Mouse (Mus musculus): ENCODE data around the gene Rnf121. TPM values are rescaled to one million over a fixed set of nuclear protein-coding genes. Genes with fewer than 3 reads are reported as not detected.
A peak's percentile ranks its signal among the peaks of the same experiment; 100 is the strongest.
"Not testable (repeated sequence)": the region's sequence is repeated elsewhere in the genome, so short reads cannot be mapped to it uniquely, and the experiment has no call there.

Gene Rnf121
- total RNA-seq, 2 experiments from 2014 or later = 20.6 to 27.5 TPM

DNA sequence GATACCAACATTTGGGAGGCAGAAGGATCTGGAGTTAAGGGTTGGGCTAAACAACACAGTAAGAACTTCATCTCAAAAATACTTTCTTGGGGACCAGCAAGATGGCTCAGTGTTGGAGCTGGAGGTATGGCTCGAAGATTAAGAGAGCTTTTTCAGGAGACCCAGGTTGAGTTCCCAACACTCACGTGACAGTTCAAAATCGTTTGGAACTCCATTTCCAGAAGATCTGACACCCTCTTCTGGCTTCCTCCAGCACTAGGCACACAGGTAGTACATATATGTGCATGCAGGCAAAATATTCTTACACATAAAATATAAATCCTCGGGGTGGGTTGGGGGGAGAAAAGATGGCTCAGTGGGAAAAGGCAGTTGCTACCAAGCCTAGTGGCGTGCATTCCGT, 1.1 kb upstream of the Rnf121 start:
- no peak for DNase-seq (ENCODE audit: low spot score)

DNA sequence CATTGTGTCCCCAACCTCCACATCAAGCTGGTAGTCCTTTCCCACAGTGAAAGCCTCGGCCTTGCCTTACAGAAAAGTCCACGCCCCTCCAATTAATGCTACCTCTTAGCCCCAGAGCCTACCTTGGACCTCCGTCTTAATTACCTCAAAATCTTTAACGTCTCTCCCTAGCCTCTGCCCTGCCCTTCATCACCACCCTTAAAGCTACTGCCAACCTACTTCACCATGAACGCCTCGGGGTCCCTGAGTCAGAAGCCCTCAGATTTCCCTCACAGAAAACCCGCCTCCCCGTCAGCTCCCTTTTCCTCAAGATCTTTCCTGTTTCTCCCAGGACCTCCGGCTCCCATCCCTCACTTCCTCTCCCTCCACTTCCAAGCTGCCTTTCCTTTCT, 619 bp downstream of the Rnf121 start:
- DNase-seq (ENCODE audit: low spot score) = no peak

DNA sequence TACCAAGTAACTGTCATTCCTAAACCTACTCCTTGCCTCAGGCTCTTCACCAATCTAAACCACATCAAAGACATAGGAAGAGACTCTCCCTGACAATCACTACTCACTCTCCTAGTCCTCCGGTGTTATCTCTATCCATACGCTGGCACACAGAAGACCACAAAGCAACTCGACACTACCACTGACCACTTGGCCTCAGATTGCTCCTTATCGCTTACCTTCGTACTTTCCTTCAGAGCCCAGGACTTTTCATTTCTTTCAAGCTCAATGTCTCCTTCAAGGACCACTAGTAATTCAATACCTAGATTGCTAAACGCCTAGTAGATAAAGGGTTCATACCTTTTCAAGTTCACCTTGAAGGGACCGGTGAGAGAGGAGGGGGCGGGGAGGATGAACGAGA, 1.4 kb downstream of the Rnf121 start:
- no peak for DNase-seq (ENCODE audit: low spot score)

DNA sequence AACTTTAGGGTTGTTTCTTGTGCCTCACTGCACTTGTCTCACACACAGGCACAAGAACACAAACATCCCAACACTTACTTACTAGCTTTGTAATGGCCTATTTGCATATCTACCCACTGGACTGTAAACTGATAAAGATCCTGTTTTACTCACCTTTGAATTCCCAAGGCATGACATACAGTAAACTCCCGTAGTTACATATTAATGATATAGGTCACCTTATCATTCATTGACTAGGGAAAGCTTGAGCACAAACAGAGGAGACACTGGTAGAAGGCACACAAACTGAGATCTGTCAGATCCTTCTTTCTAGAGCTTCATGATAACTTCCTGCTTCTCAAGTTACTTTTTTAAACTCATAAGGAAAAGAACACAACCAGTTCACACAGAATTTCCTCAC, 3.1 kb downstream of the Rnf121 start:
- no peak for DNase-seq (ENCODE audit: low spot score)

DNA sequence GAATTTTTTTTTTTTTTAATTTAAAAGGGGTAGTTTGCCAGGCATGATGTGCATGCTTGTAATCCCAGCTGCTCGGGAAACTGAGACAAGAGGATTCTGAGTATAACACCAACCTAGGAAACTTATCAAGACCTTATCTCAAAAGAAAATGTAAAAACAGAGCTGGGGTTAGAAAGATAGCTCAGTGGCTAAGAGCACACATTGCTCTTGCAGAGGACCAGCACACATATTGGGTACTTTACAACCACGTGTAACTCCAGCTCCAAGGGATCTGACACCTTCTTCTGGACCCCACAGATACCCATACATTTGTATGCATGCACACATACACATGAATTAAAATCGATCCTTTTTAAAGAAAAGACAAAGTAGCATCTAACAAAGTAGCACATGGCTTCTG, 3.9 kb downstream of the Rnf121 start:
- no peak for DNase-seq (ENCODE audit: low spot score)

DNA sequence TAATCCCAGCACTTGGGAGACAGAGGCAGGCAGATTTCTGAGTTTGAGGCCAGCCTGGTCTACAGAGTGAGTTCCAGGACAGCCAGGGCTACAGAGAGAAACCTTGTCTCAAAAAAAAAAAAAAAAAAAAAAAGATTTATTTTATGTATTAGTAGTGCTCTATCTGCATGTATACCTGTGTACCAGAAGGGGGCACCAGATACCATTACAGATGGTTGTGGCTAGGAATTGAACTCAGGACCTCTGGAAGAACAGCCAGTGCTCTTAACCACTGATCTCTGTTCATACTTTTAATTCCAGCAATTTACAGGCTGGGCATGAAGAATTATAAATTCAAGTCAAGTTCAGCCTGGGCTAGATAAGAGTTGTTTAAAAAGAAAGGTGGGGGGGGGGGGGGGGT, 16.7 kb downstream of the Rnf121 start:
- not testable (repeated sequence) for DNase-seq (ENCODE audit: low spot score)

DNA sequence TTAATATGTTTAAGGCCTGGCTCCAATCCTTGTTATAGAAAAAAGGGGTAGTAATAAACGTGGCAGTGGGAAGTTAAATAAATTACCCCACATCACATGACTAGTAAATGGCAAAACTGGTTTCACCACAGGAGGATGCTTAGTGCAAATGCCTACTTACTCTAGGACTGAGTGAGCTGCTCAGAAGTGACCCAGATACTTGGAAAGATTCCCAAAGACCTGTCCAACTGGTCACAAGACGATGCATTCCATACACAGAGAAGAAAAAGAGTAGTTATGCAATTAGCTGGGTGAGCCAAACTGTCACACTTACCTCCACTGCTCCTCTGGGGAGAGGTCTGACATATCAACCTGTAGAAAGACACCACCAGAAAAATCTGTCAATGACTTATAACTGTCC, 23.0 kb downstream of the Rnf121 start:
- no peak for DNase-seq (ENCODE audit: low spot score)

DNA sequence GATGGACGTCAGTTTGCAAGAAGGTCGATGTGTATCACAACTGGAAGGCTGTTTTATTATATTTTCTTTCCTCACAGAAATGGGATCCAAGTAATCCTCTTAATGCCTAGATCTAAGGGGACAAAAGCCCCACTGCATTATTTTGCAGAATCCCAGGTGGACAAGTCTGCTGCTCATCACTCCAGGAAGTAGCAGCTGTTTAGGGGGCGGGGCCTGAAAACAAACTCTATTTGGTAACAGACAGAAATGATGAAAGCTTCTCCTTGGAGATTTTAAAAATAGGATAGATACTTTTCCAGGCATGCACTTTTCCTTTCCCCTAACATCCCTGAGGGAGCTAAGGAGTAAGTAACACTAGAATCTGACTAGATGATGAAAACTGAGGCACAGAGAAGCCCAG, 28.0 kb downstream of the Rnf121 start:
- no peak for DNase-seq (ENCODE audit: low spot score)

DNA sequence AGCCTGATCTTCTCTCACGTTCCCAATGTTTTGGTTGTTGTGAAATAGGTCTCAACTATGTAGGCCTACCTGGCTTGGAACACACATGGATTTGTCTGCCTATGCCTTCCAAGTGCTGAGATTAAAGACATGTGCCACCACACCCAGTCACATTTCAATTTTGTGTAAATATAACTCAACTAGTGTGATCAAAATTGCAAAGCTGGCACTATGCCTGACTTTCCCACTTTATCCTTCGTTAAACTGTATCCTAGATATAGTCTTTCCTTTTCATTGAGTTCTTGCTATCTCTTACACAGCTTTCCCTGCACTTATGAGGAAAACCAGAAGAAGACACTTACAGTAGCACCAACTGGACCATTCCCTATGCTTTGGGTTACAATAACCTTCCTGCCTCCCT, 29.7 kb downstream of the Rnf121 start:
- no peak for DNase-seq (ENCODE audit: low spot score)

DNA sequence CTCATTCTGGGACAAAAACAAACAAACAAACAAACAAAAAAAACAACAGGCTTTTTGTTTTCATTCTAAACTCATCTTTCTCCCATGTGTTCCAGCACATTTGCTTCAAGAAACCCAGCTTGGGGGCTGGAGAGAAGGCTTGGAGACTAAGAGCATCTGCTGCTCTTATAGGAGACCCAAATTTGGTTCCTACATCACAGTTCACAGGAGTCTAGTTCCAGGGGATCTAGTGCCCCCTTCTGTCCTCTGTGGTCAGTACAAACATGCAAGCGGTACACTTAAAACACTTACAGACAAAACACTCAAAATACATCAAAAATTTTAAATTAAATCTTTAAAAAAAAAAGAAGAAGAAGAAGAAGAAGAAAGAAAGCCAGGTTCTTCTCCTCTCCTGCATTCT, 30.4 kb downstream of the Rnf121 start:
- no peak for DNase-seq (ENCODE audit: low spot score)

DNA sequence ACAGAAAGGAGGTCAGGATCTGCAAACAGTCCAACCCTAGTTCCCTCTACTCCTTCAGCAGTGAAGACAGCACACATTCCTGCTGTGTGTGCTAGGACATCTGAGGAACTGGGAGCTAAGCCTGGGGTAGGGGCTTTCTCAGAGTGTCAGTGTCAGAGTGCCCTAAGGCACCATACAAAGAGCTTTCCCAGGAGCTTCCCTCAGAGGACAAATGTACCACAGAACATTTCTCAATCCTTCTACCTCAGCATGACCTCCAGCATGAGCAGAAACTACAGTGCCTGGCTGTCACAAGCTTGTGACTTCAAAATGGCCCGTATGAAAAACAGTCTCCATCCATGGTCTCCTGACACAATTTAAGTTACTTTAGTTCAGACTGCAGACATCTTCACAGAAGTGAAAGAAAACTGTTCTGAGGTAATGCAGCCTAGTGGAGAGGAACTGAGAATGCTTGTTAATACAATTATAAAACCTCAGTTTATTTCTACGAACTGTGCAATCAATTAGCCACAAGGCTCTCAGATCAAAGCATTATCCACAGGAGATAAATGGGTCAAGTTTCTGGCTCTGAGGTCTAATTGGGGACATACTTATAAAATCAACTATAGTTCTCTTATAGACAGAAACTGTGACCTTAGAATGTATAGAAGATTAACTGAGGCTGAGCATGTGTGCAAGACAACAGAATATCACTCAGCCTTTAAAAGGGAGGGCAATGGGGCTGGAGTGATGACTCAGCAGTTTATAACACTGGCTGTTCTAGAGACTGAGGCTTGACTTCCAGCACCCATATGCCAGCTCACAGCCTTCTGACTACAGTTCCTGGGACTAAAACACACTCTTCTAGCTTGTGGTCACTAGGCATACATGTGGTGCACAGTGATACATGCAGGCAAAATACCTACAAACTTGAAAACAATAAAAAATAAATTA, 39.8 kb downstream of the Rnf121 start:
- no peak for DNase-seq (ENCODE audit: low spot score)

DNA sequence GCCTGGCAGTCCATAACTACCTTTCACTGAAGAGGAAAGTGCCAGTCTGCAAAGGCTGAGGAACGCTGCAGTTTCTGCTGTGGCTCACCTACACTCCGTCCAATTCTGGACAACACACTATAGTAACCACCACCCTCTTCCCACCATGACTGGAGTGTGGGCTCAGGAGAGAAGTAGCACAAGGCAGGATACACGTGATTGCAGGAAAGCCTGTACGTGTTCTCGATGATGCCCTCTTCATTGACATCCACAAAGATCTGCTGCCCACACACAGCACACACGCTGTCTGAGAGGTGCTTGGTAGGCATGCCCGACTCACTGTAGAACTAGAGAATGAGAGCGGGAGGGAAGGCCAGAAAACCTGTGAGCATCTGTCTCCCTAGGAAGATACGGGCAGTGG, 41.4 kb downstream of the Rnf121 start:
- no peak for DNase-seq (ENCODE audit: low spot score)

DNA sequence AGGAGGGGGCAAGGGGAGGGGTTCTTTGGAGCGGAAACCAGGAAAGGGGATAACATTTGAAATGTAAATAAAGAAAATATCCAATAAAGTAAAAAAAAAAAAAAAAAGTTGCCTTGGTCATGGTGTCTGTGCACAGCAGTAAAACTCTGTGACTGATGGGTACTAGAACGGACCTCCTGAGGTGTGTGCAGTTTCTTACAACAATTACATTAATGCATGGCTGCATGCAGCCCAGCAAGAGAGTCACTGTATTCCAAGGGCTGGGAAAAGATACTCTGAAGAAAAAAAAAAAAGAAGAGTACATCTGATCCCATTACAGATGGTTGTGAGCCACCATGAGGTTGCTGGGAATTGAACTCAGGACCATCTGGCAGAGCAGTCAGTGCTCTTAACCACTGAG, 44.3 kb downstream of the Rnf121 start:
- not testable (repeated sequence) for DNase-seq (ENCODE audit: low spot score)

DNA sequence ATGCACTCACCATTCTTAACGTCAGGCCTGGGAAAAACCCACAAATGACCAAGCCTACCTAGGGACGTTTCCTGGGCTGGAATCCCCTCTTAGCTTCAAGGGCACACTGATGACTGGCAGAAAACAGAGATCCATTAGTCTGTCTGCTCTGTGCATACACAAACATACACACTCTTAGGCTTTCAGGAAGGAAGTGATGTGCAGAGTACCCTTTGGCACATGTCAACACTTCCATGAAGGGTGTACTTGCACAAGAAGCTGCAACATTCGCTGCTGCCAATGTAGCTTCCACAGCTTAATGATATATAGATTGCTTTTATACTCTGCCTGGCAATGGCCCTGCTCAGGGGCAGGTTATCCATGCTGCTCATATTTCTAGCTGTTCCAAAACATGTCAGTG, 45.9 kb downstream of the Rnf121 start:
- DNase-seq (ENCODE audit: low spot score) = no peak

DNA sequence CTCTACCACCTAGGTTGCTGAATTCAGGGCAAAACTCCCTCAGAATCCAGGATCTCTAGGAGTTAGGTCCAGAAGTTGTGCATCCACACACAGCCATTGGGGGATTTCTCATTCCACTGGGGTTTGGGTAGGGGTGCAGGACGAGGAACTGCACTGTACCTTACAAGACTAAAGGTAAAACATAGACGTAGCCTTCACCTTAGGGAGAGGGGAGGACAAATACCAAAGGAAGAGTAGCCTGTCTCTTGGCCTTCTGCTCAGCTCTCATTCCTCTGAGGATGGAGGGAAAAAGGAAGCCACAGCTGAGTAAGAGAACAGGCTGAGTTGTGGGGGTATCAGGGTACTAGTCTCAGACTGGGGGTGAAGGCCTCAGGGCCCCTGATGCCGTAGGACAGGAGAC, 46.7 kb downstream of the Rnf121 start, which contains the start of gene Il18bp:
Il18bp (minus strand) TSS at position 101 of the 400 bp plus-strand sequence.
- no peak for DNase-seq (ENCODE audit: low spot score)

DNA sequence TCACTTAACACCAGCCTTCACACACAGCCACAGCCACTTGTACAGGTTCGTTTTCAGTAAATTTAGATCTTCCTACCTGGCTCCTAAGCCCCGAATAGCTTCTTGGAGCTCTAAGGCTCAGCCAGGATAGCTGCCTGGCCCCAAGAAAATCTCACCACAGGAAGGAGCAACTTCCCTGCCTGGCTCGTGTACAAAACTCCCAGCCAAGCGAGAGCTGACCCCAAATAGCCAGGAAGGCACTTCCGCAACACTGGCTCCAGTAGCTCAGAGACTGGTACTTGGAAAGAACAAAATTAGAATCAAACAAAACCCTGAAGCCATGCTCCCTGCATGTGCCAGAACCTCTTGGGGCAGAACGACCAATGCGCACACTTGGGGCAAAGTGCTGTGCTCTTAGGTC, 47.2 kb downstream of the Rnf121 start:
- no peak for DNase-seq (ENCODE audit: low spot score)

DNA sequence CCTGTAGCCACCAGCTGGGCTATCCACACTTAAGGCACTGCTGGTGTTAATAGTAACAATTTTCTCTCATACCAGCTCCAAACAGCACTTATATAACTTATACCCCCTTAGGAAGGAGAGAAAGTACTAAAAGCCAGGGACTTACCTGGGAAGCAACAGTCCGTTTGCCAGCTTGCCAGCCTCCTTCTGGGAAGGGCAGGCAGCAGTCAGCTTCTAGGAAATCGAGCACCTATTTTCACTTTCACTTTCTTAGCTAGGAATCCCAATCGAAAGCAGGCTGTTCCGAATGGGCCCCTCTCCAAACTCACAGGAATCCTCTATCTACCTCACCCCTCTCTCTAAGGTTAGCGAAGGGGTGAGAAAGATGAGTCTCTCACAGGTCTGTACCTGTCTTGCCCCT, 47.8 kb downstream of the Rnf121 start:
- no peak for DNase-seq (ENCODE audit: low spot score)

DNA sequence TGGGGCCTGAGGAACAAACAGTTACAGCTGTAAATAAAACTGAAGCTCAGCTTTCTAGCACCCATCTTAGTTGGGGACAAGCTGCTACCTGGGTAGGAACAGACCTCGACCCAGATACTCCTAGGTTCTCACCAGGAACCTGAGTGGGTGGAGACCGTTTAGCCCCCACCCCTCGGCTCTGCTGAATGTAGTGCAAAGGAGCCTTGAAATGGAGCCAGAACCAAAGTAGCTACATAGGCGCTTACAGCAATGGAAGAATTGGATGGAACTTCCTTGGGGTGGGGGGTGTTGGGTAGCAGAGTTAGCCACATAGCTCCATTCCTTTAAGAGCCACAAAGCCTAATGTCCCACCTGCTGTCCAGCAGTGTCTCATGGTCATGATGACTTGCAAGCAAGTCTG, 48.3 kb downstream of the Rnf121 start:
- DNase-seq (ENCODE audit: low spot score) = no peak

DNA sequence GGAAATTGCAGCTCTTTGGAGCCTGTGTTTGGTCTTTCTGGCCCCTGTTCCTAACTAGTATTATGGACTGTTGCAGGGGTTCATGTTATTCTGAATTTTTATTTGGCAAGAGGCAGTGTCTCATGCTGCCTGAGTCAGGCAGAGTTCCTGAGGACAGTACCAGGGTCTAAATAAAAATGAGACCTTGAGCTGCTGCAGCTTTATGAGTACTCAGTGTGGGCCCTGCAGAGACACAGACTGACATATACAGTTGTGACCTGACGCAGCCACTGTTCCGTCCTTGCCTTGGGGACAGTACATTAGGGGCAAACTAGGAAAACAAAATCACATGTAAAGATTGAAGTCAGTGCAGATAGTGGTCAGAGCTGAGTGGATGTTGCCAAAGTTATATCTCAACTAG, 50.3 kb downstream of the Rnf121 start:
- DNase-seq (ENCODE audit: low spot score) = no peak

DNA sequence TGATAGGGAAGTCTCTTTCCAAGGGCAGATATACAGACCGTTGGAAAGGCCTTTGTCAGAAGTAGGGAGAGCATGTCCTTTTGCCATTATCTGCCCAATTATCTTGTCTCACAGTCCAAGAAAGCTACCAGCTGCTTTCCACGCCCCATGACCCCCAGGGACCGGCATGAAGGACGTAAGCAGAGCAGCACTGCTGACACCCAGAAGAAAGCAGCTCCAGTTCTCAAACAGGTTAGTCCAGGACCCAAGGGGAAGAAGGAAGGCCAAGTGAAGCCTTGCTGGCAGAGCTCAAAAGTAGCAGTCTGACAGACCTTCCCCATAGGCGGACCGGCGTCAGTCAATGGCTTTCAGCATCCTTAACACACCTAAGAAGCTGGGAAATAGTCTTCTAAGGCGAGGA, 51.9 kb downstream of the Rnf121 start:
- DNase-seq (ENCODE audit: low spot score) = no peak

DNA sequence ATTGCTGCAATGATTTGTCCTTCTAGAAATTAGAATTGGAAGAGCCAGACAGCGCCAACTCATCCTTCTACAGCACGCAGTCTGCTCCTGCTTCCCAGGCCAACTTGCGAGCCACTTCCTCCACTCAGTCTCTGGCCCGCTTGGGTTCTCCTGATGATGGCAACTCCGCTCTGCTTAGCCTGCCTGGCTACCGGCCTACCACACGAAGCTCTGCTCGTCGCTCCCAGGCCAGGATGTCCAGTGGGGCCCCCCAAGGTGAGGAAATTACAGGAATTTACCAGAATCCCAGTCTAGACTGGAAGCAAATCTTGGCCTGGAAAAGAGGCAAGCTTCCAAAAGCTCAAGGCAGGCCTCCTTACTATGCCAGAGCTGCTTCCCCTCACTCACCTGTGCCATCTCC, 53.4 kb downstream of the Rnf121 start:
- DNase-seq (ENCODE audit: low spot score) = no peak

DNA sequence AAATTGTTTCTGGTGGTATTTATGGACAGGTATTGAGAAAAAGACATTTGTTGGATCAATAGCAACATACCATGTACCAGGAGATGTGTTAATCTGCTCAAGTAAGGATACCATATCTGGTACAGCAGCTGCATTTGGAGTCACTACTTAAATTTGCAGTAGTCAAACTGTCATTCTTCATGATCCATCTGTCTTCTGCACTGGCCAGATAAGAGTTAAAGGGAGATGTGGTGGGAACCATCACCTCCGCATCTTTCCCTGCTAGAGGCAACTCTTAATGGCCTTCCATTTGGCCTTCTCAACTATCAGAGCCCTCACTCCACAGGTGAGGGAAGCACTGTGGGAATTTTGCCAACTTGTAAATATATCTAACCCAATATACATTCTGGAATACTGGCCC, 58.7 kb downstream of the Rnf121 start:
- DNase-seq (ENCODE audit: low spot score) = no peak

DNA sequence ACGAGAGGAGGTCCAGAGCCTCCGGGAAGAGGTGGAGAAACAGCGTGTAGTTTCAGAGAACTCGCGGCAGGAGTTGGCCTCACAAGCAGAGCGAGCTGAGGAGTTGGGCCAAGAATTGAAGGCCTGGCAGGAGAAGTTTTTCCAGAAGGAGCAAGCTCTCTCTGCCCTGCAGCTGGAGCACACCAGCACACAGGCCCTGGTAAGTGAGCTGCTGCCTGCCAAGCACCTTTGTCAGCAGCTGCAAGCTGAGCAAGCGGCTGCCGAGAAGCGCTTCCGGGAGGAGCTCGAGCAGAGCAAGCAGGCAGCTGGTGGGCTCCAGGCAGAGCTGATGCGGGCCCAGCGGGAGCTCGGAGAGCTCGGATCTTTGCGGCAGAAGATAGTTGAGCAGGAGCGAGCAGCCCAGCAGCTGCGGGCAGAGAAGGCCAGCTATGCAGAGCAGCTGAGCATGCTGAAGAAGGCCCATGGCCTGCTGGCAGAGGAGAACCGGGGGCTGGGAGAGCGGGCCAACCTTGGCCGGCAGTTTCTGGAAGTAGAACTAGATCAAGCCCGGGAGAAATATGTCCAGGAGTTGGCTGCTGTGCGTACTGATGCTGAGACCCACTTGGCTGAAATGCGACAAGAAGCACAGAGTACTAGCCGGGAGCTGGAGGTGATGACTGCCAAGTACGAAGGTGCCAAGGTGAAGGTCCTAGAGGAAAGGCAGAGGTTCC, 64.2 kb downstream of the Rnf121 start:
- DNase-seq (ENCODE audit: low spot score) = peak; percentile 63
